Mouse (Mus musculus) spleen, adult 2 months (tissue): ENCODE data around the gene Lhfp. TPM values are rescaled to one million over a fixed set of nuclear protein-coding genes. Genes with fewer than 3 reads are reported as not detected.

Experiments used
- DNase-seq, 2 experiments: peaks; one replicate each; pipeline versions ENCODE4 v3.0.0 to v3.0.0-alpha.2; 2012 to 2021; ENCODE audit warnings: low spot score in 2 of 2, low read depth in 1 of 2
- H3K27ac ChIP-seq: fragments of 200-500 bp; 2 replicates; pipeline ENCODE4 v1.5.1; 2012; ENCODE audit warnings: low read length, inconsistent platforms; ENCODE audit not compliant: insufficient read depth
- H3K27me3 ChIP-seq: fragments of 200-500 bp; 2 replicates; pipeline ENCODE4 v1.6.1; 2012; ENCODE audit warnings: mild to moderate bottlenecking, moderate library complexity, low read length, inconsistent platforms; ENCODE audit not compliant: control insufficient read depth, insufficient read depth
- H3K36me3 ChIP-seq: fragments of 200-500 bp; 2 replicates; pipeline ENCODE4 v1.6.1; 2012; ENCODE audit warnings: mild to moderate bottlenecking, low read length, inconsistent platforms; ENCODE audit not compliant: control insufficient read depth, insufficient read depth
- H3K4me1 ChIP-seq: fragments of 200-500 bp; 2 replicates; pipeline ENCODE4 v1.6.1; 2011; ENCODE audit warnings: inconsistent platforms; ENCODE audit not compliant: control insufficient read depth, insufficient read depth, insufficient read length
- H3K4me3 ChIP-seq: fragments of 200-500 bp; 2 replicates; pipeline ENCODE4 v1.5.1; 2011; ENCODE audit warnings: mild to moderate bottlenecking, inconsistent platforms; ENCODE audit not compliant: insufficient read depth, insufficient read length; ENCODE audit errors: extremely low read depth
- CTCF ChIP-seq: fragments of 200-500 bp; IDR thresholded peaks from 2 replicates; pipeline ENCODE4 v1.5.1; 2011; ENCODE audit warnings: mild to moderate bottlenecking, inconsistent platforms; ENCODE audit not compliant: insufficient read depth, insufficient read length, insufficient replicate concordance; ENCODE audit errors: extremely low read depth
- POLR2A ChIP-seq: fragments of 200-500 bp; IDR thresholded peaks from 2 replicates; pipeline ENCODE4 v1.6.1; 2011; ENCODE audit warnings: low read depth, low read length, inconsistent platforms
- WGBS: fragments of 180-500 bp; shearing (Covaris S2); methylation state at CpG from one replicate; pipeline ENCODE4 v1.1.7; 2018; 5-methylcytosine and 5-hydroxymethylcytosine counted together
- polyA plus RNA-seq: library from polyadenylated mRNA; depleted of rRNA; stranded (reverse); fragments of >200 nt; gene quantifications from 2 replicates; pipeline ENCODE4 v1.2.3, GENCODE M21; 2012

Gene Lhfp
- polyA plus RNA-seq, 1 experiment = 88.7 TPM

GRCm38 (mm10) chr3:53066095-53066372, 24.7 kb downstream of the Lhfp start:
- Histone ChIP-seq H3K27me3 (no peaks in the 10 kb centered on the region), H3K4me1 (no peaks in the 10 kb centered on the region), H3K27ac (peak overlapping the region; percentile 23), H3K36me3 (no peaks in the 10 kb centered on the region), H3K4me3 (no peak overlapping the region)
- no peak for DNase-seq
- no peak for TF ChIP-seq POLR2A
- no peak for TF ChIP-seq CTCF
- 68% methylated on average over 4 of the region's 4 CpGs for WGBS

GRCm38 (mm10) chr3:53068399-53068798, 27.1 kb downstream of the Lhfp start:
- no peak overlapping the region for H3K4me3 ChIP-seq
- WGBS = 88% methylated on average over 5 of the region's 5 CpGs
- TF ChIP-seq POLR2A = no peak
- TF ChIP-seq CTCF = no peak
- H3K27ac ChIP-seq = no peak overlapping the region
- no peaks in the 10 kb centered on the region for H3K36me3 ChIP-seq
- H3K27me3 ChIP-seq = no peaks in the 10 kb centered on the region
- H3K4me1 ChIP-seq = no peaks in the 10 kb centered on the region
- DNase-seq = no peak

GRCm38 (mm10) chr3:53074264-53074663, 32.9 kb downstream of the Lhfp start:
- DNase-seq = no peak
- Histone ChIP-seq H3K36me3 (no peaks in the 10 kb centered on the region), H3K4me3 (no peak overlapping the region), H3K27me3 (no peaks in the 10 kb centered on the region), H3K4me1 (no peaks in the 10 kb centered on the region), H3K27ac (no peak overlapping the region)
- no peak for TF ChIP-seq POLR2A
- TF ChIP-seq CTCF = no peak
- WGBS = 90% methylated on average over 4 of the region's 4 CpGs

GRCm38 (mm10) chr3:53074761-53075160, 33.4 kb downstream of the Lhfp start:
- WGBS = 86% methylated on average over 3 of the region's 3 CpGs
- H3K27me3 ChIP-seq = no peaks in the 10 kb centered on the region
- no peak overlapping the region for H3K27ac ChIP-seq
- no peak overlapping the region for H3K4me3 ChIP-seq
- DNase-seq = no peak
- TF ChIP-seq CTCF = no peak
- TF ChIP-seq POLR2A = no peak
- no peaks in the 10 kb centered on the region for H3K4me1 ChIP-seq
- H3K36me3 ChIP-seq = no peaks in the 10 kb centered on the region

- no peak for DNase-seq
- Histone ChIP-seq H3K4me1 (no peaks in the 10 kb centered on the region), H3K27ac (no peak overlapping the region), H3K4me3 (no peak overlapping the region), H3K27me3 (no peaks in the 10 kb centered on the region), H3K36me3 (no peaks in the 10 kb centered on the region)
- no peak for TF ChIP-seq POLR2A
- TF ChIP-seq CTCF = no peak
- WGBS = 93% methylated on average over 6 of the region's 6 CpGs
Observed at GRCm38 (mm10) chr3:53080286-53080685, 39.0 kb downstream of the Lhfp start.

GRCm38 (mm10) chr3:53080710-53081109, 39.4 kb downstream of the Lhfp start:
- Histone ChIP-seq H3K27ac (no peak overlapping the region), H3K27me3 (no peaks in the 10 kb centered on the region), H3K4me3 (no peak overlapping the region), H3K36me3 (no peaks in the 10 kb centered on the region), H3K4me1 (no peaks in the 10 kb centered on the region)
- no peak for DNase-seq
- WGBS = 91% methylated on average over 8 of the region's 8 CpGs
- TF ChIP-seq CTCF = no peak
- TF ChIP-seq POLR2A = no peak

- Histone ChIP-seq H3K27ac (no peak overlapping the region), H3K4me1 (no peaks in the 10 kb centered on the region), H3K27me3 (no peaks in the 10 kb centered on the region; the same call in 1 of the 2 replicates), H3K4me3 (no peak overlapping the region), H3K36me3 (no peaks in the 10 kb centered on the region)
- TF ChIP-seq CTCF (no peak), POLR2A (no peak)
- DNase-seq = no peak
- WGBS = 84% methylated on average over 5 of the region's 5 CpGs
Observed at GRCm38 (mm10) chr3:53083717-53084116, 42.4 kb downstream of the Lhfp start.

- TF ChIP-seq CTCF (no peak), POLR2A (no peak)
- no peak for DNase-seq
- no peaks in the 10 kb centered on the region for H3K36me3 ChIP-seq
- H3K4me1 ChIP-seq = no peaks in the 10 kb centered on the region
- 48% methylated on average over 8 of the region's 8 CpGs for WGBS
- H3K4me3 ChIP-seq = no peak overlapping the region
- H3K27ac ChIP-seq = no peak overlapping the region
- H3K27me3 ChIP-seq = no peaks in the 10 kb centered on the region; the same call in 1 of the 2 replicates
Observed at GRCm38 (mm10) chr3:53084806-53085205, 43.5 kb downstream of the Lhfp start.
